Mouse (Mus musculus) limb, embryonic 11.5 days (tissue): ENCODE measurements at regions not wholly inside any gene's neighbourhood (a gene's known extent, or its start where the extent isn't known, plus 50 kb on each side); places are given as distances from the start of the nearest gene placed in this dataset.

ENCODE experiments used
- ATAC-seq: fragments of 200-750 bp; cut with Nextera tagmentation; 2 replicates; pipeline ENCODE4 v1.8.0; 2017; ENCODE audit warnings: low read depth; ENCODE audit not compliant: insufficient number of reproducible peaks, low FRiP score, low TSS enrichment
- DNase-seq: peaks from one replicate; pipeline ENCODE4 v3.0.0-alpha.2; 2015; ENCODE audit warnings: low spot score
- H3K27ac ChIP-seq: fragments of 300-500 bp; sonication (generic); replicated peaks from 2 replicates; pipeline ENCODE4 v1.5.1; 2014; ENCODE audit warnings: low read depth, mild to moderate bottlenecking, low read length
- H3K27me3 ChIP-seq: fragments of 300-500 bp; sonication (generic); 2 replicates; pipeline ENCODE4 v1.6.1; 2014; ENCODE audit warnings: mild to moderate bottlenecking, low read length, mixed read lengths; ENCODE audit not compliant: control insufficient read depth, insufficient read depth
- H3K36me3 ChIP-seq: fragments of 300-500 bp; sonication (generic); 2 replicates; pipeline ENCODE4 v1.6.1; 2014; ENCODE audit warnings: mild to moderate bottlenecking, low read length, moderate library complexity, mixed read lengths; ENCODE audit not compliant: control insufficient read depth, insufficient read depth
- H3K4me1 ChIP-seq: fragments of 300-500 bp; sonication (generic); 2 replicates; pipeline ENCODE4 v1.6.1; 2014; ENCODE audit warnings: low read length, mixed read lengths; ENCODE audit not compliant: control insufficient read depth, insufficient read depth
- H3K4me2 ChIP-seq: fragments of 300-500 bp; sonication (generic); 2 replicates; pipeline ENCODE4 v1.6.1; 2014; ENCODE audit warnings: low read depth, mild to moderate bottlenecking, moderate library complexity; ENCODE audit not compliant: severe bottlenecking
- H3K4me3 ChIP-seq: fragments of 300-500 bp; sonication (generic); 2 replicates; pipeline ENCODE4 v1.5.1; 2014; ENCODE audit warnings: low read depth, low read length
- H3K9ac ChIP-seq: fragments of 300-500 bp; sonication (generic); 2 replicates; pipeline ENCODE4 v1.6.1; 2014; ENCODE audit warnings: mild to moderate bottlenecking, low read length
- H3K9me3 ChIP-seq: fragments of 300-500 bp; sonication (generic); 2 replicates; pipeline ENCODE4 v1.6.1; 2016; ENCODE audit warnings: low read length; ENCODE audit not compliant: control insufficient read depth
- WGBS: fragments of 180-500 bp; shearing (Covaris S2); extraction: QIAGEN DNeasy Blood & Tissue Kit; methylation state at CpG from one replicate; pipeline ENCODE4 v1.1.7; 2014; 5-methylcytosine and 5-hydroxymethylcytosine counted together

- no peaks in the 10 kb centered on the region for H3K36me3 ChIP-seq
- H3K27ac ChIP-seq = no peak overlapping the region
- no peaks in the 10 kb centered on the region for H3K4me1 ChIP-seq
- no peaks in the 10 kb centered on the region for H3K9me3 ChIP-seq
- H3K9ac ChIP-seq = no peak overlapping the region
- H3K4me2 ChIP-seq = no peak overlapping the region
- ATAC-seq (no peak), DNase-seq (no peak)
- 82% methylated on average over 8 of the region's 8 CpGs for WGBS
- no peaks in the 10 kb centered on the region for H3K27me3 ChIP-seq
- H3K4me3 ChIP-seq = no peak overlapping the region
These were observed 545.5 kb downstream of the Lmo4 start for GRCm38 (mm10) chr3:143659421-143659978.

- H3K27me3 ChIP-seq = no peaks in the 10 kb centered on the region
- H3K4me2 ChIP-seq = no peak overlapping the region
- no peak overlapping the region for H3K9ac ChIP-seq
- no peak overlapping the region for H3K4me3 ChIP-seq
- ATAC-seq (no peak), DNase-seq (no peak)
- no peaks in the 10 kb centered on the region for H3K9me3 ChIP-seq
- no peak overlapping the region for H3K27ac ChIP-seq
- 92% methylated on average over 2 of the region's 2 CpGs for WGBS
- no peaks in the 10 kb centered on the region for H3K4me1 ChIP-seq
- H3K36me3 ChIP-seq = no peaks in the 10 kb centered on the region
These were observed 557.8 kb downstream of the Lmo4 start for GRCm38 (mm10) chr3:143647237-143647636.

- Histone ChIP-seq H3K4me1 (no peaks in the 10 kb centered on the region), H3K4me3 (no peak overlapping the region), H3K9ac (no peak overlapping the region), H3K27me3 (no peaks in the 10 kb centered on the region), H3K4me2 (no peak overlapping the region), H3K36me3 (no peaks in the 10 kb centered on the region), H3K9me3 (no peaks in the 10 kb centered on the region), H3K27ac (no peak overlapping the region)
- DNase-seq = no peak
- WGBS = 73% methylated on average over 7 of the region's 7 CpGs
- no peak for ATAC-seq
These were observed 558.2 kb downstream of the Lmo4 start for GRCm38 (mm10) chr3:143646836-143647235.

DNA sequence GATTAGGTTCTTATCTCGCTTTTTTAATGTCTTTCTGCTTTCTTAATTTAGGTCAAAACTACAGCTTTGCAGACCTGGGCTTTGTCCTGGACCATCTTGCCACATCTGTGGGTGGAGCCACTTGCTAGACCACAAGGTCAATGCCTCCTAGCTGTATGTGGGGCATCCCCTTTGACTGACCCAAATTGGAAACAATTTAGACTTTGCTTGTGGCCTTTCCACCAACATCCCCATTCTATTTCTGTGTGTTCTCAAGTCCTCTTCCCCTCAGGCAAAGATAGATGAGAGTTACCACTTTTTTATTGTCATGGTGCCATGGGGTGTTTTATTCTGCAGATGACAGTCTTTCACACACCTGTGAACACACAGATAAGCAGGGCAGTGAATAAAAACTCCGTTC is 572.0 kb downstream of the Lmo4 start:
- H3K4me3 ChIP-seq = no peak overlapping the region
- H3K27me3 ChIP-seq = no peaks in the 10 kb centered on the region
- H3K9ac ChIP-seq = no peak overlapping the region
- WGBS = 87% methylated on average over 2 of the region's 2 CpGs
- DNase-seq (no peak), ATAC-seq (no peak)
- H3K36me3 ChIP-seq = no peaks in the 10 kb centered on the region
- peaks cover 7% of the 10 kb centered on the region; the same call in 1 of the 2 replicates for H3K4me1 ChIP-seq
- no peaks in the 10 kb centered on the region for H3K9me3 ChIP-seq
- H3K27ac ChIP-seq = no peak overlapping the region
- H3K4me2 ChIP-seq = no peak overlapping the region

DNA sequence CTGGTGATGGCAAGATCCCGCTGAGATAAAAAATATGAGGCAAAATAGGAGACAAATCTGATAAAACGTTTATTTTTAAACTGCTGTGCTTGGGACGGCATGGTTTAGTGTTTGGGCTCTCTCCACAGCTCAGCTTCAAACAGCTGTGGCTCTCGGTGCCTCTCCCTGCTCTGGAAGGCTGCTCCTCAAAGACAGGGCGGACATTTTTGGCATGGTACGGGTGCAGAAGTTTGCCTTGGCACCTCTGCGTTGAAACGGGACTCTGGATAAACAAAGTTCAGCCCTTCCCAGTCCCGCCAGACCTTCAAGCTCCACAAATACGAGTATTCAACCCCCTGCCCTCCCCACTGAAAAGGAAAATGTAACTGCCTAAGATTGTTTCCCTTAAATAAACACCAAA is 573.8 kb downstream of the Lmo4 start:
- no peak overlapping the region for H3K27ac ChIP-seq
- no peaks in the 10 kb centered on the region for H3K27me3 ChIP-seq
- no peak overlapping the region for H3K4me3 ChIP-seq
- H3K9ac ChIP-seq = no peak overlapping the region
- H3K4me1 ChIP-seq = peaks cover 7% of the 10 kb centered on the region; the same call in 1 of the 2 replicates
- no peak for DNase-seq
- WGBS = 57% methylated on average over 10 of the region's 10 CpGs
- no peaks in the 10 kb centered on the region for H3K36me3 ChIP-seq
- no peak for ATAC-seq
- H3K4me2 ChIP-seq = no peak overlapping the region
- no peaks in the 10 kb centered on the region for H3K9me3 ChIP-seq

- H3K4me2 ChIP-seq = no peak overlapping the region
- no peaks in the 10 kb centered on the region for H3K36me3 ChIP-seq
- WGBS = 79% methylated on average over 3 of the region's 3 CpGs
- H3K4me1 ChIP-seq = peaks cover 5% of the 10 kb centered on the region
- DNase-seq = no peak
- H3K9ac ChIP-seq = no peak overlapping the region
- no peaks in the 10 kb centered on the region for H3K27me3 ChIP-seq
- no peak overlapping the region for H3K4me3 ChIP-seq
- H3K9me3 ChIP-seq = no peaks in the 10 kb centered on the region
- H3K27ac ChIP-seq = no peak overlapping the region
- ATAC-seq = no peak
These were observed 580.1 kb downstream of the Lmo4 start for GRCm38 (mm10) chr3:143624906-143625305.

- peaks cover 5% of the 10 kb centered on the region for H3K4me1 ChIP-seq
- DNase-seq (no peak), ATAC-seq (no peak)
- H3K9me3 ChIP-seq = no peaks in the 10 kb centered on the region
- no peak overlapping the region for H3K27ac ChIP-seq
- no peak overlapping the region for H3K4me2 ChIP-seq
- H3K4me3 ChIP-seq = no peak overlapping the region
- 84% methylated on average over 3 of the region's 3 CpGs for WGBS
- no peak overlapping the region for H3K9ac ChIP-seq
- no peaks in the 10 kb centered on the region for H3K27me3 ChIP-seq
- no peaks in the 10 kb centered on the region for H3K36me3 ChIP-seq
These were observed 582.7 kb downstream of the Lmo4 start for GRCm38 (mm10) chr3:143622275-143622674.

- WGBS = 90% methylated on average over 1 of the region's 1 CpGs
These were observed 585.9 kb downstream of the Lmo4 start for GRCm38 (mm10) chr3:143619125-143619524.

DNA sequence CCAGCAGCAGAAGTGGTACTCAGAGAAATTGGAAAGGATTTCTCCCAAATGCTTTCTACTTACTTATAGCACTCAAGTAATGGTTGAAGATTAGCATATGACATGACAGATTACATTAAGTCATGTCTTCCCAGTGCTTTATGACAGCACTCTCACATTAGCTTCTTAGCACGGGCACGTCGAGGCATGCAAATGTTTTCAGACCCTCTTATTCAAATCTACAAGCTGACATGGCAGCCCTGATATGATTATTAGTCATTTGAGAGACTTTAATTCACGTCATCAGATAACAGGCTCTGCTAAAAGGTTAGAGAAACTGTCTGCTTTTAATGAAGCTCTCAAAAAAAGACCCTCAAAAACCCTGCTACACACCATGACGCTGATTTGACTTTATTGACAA is 590.1 kb downstream of the Lmo4 start:
- Histone ChIP-seq H3K4me3 (no peak overlapping the region), H3K36me3 (no peaks in the 10 kb centered on the region), H3K27ac (no peak overlapping the region), H3K4me2 (no peak overlapping the region), H3K9ac (no peak overlapping the region), H3K27me3 (no peaks in the 10 kb centered on the region), H3K4me1 (peaks cover 2% of the 10 kb centered on the region), H3K9me3 (no peaks in the 10 kb centered on the region)
- DNase-seq (no peak), ATAC-seq (no peak)
- WGBS = 81% methylated on average over 5 of the region's 5 CpGs

More at GRCm38 (mm10) chr3:143619125-143619524, 585.9 kb downstream of the Lmo4 start:
- Histone ChIP-seq H3K4me3 (no peak overlapping the region), H3K36me3 (no peaks in the 10 kb centered on the region), H3K27me3 (no peaks in the 10 kb centered on the region), H3K27ac (no peak overlapping the region), H3K9ac (no peak overlapping the region), H3K9me3 (no peaks in the 10 kb centered on the region), H3K4me1 (peaks cover 5% of the 10 kb centered on the region), H3K4me2 (no peak overlapping the region)
- ATAC-seq (no peak), DNase-seq (no peak)
